Mouse (Mus musculus) testis, adult 2 months (tissue): Measurements from ENCODE around the gene Aimp1. TPM values are rescaled to one million over a fixed set of nuclear protein-coding genes. Genes with fewer than 3 reads are reported as not detected.

Experiments used
- H3K27ac ChIP-seq: fragments of 200-500 bp; 2 replicates; pipeline ENCODE4 v1.5.1; 2012; ENCODE audit warnings: low read depth, low read length; ENCODE audit not compliant: control insufficient read depth, insufficient read depth
- H3K27me3 ChIP-seq: fragments of 200-500 bp; 2 replicates; pipeline ENCODE4 v1.6.1; 2012; ENCODE audit warnings: mild to moderate bottlenecking, low read length, moderate library complexity; ENCODE audit not compliant: control insufficient read depth, insufficient read depth
- H3K36me3 ChIP-seq: fragments of 200-500 bp; 2 replicates; pipeline ENCODE4 v1.6.1; 2012; ENCODE audit warnings: mild to moderate bottlenecking, low read length; ENCODE audit not compliant: control insufficient read depth, insufficient read depth
- H3K4me1 ChIP-seq: fragments of 200-500 bp; 2 replicates; pipeline ENCODE4 v1.6.1; 2012; ENCODE audit warnings: low read length; ENCODE audit not compliant: control insufficient read depth, insufficient read depth
- H3K4me3 ChIP-seq: fragments of 200-500 bp; 2 replicates; pipeline ENCODE4 v1.5.1; 2012; ENCODE audit warnings: low read depth, mild to moderate bottlenecking, low read length, moderate library complexity, mixed read lengths; ENCODE audit not compliant: control insufficient read depth
- CTCF ChIP-seq: fragments of 200-500 bp; IDR thresholded peaks from 2 replicates; pipeline ENCODE4 v1.5.1; 2012; ENCODE audit warnings: low read depth, mild to moderate bottlenecking, inconsistent platforms, low read length, moderate library complexity; ENCODE audit not compliant: control insufficient read depth, insufficient read depth, insufficient replicate concordance
- POLR2A ChIP-seq: fragments of 200-500 bp; IDR thresholded peaks from 2 replicates; pipeline ENCODE4 v1.6.1; 2012; ENCODE audit warnings: low read depth, mild to moderate bottlenecking, inconsistent platforms, low read length, moderate library complexity; ENCODE audit not compliant: control insufficient read depth
- polyA plus RNA-seq: library from polyadenylated mRNA; depleted of rRNA; stranded (reverse); fragments of >200 nt; gene quantifications from 2 replicates; pipeline ENCODE4 v1.2.3, GENCODE M21; 2012; rRNA removed

Aimp1 gene
- polyA plus RNA-seq, 1 experiment: 39.2 TPM

DNA sequence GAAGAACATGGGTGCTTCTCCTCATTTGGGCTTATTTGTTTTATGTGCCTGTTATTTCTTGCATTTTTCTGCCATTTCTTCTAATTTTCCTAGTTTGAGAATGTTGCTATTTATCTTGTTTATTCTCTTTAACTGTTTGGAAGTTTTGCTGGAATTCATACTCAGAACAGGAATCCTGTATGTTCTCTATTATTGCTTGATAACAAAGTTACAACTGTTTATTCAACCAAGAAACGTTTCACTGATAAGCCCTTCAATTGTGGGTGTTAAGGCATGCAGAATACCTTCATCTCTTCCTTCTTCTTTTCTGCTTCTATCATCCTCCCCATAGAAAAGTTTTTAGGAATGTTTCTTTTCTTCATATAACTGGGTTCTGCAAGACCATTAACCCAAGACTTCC lies 37.4 kb downstream of the Aimp1 start:
- H3K27me3 ChIP-seq: no peaks in the 10 kb centered on the region

GRCm38 (mm10) chr3:132644071-132644470 lies 40.1 kb downstream of the Aimp1 start:
- Histone ChIP-seq H3K4me3 (no peak overlapping the region), H3K27ac (no peak overlapping the region), H3K4me1 (no peaks in the 10 kb centered on the region), H3K27me3 (no peaks in the 10 kb centered on the region), H3K36me3 (no peaks in the 10 kb centered on the region)
- no peak for TF ChIP-seq CTCF
- TF ChIP-seq POLR2A: no peak

More for the DNA sequence above, 37.4 kb downstream of the Aimp1 start:
- Histone ChIP-seq H3K27ac (no peak overlapping the region), H3K36me3 (no peaks in the 10 kb centered on the region), H3K4me1 (no peaks in the 10 kb centered on the region), H3K4me3 (no peak overlapping the region)
- no peak for TF ChIP-seq CTCF
- no peak for TF ChIP-seq POLR2A

GRCm38 (mm10) chr3:132637080-132637479 lies 47.1 kb downstream of the Aimp1 start:
- Histone ChIP-seq H3K4me3 (no peak overlapping the region), H3K36me3 (no peaks in the 10 kb centered on the region), H3K27ac (no peak overlapping the region), H3K27me3 (no peaks in the 10 kb centered on the region), H3K4me1 (no peaks in the 10 kb centered on the region)
- TF ChIP-seq POLR2A: no peak
- TF ChIP-seq CTCF: no peak

DNA sequence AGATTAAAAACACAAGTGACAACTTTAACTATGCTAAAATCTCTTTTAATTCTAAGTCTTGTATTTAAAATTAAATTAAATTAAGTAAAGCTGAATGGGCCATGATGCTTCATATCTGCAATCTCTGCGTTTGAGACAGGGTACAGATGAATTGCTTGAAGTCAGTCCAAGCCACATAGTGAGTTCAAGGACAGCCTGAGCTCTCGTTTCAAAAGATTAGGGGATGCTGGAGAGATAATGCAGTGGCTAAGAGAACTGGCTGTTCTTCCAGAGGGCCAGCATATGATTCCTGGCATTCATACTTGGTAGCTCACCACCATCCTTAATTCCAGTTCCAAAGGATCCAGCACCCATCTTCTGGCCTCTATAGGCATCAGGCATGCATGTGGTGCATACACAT lies 50.9 kb downstream of the Aimp1 start:
- no peak overlapping the region for H3K4me3 ChIP-seq
- no peaks in the 10 kb centered on the region for H3K36me3 ChIP-seq
- no peak for TF ChIP-seq CTCF
- no peak for TF ChIP-seq POLR2A
- no peaks in the 10 kb centered on the region for H3K4me1 ChIP-seq
- no peaks in the 10 kb centered on the region for H3K27me3 ChIP-seq
- no peak overlapping the region for H3K27ac ChIP-seq

DNA sequence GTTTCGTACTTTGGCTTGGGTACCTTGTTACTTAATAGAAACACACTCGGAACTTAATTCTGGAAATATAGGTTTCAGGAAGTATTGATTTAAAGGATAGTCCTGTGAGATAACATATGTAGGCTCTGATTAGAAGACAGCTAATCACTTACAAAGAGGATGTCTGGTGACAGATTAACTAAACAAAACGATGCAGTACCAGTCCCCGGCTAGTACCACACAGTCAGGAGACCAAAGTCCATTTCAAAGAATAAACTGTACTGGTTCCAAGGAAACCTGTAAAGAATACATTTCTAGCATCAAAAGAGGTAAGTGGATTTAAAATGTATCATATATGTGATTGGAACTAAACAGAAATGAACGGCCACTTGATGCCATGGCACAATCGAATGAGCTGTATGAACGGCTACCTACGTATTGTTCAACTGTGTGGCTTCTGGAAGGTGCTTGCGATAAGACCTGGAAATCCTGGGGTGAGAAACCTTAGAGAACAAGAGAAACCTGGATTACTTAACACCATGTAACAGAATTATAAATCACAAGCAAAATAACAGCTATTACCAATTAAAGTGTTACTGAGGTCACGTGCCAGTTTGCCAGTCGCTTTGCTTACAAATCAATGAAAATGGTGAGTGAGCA lies 54.5 kb downstream of the Aimp1 start, which contains the start of gene Gimd1:
Gene Gimd1, plus strand, starts transcription at position 220 of the 639 bp plus-strand sequence.
- H3K4me1 ChIP-seq: no peaks in the 10 kb centered on the region
- H3K4me3 ChIP-seq: no peak within 1 kb of the TSS
- no peaks in the 10 kb centered on the region for H3K27me3 ChIP-seq
- no peaks in the 10 kb centered on the region for H3K36me3 ChIP-seq
- TF ChIP-seq POLR2A (no peak), CTCF (no peak)
- no peak within 1 kb of the TSS for H3K27ac ChIP-seq

DNA sequence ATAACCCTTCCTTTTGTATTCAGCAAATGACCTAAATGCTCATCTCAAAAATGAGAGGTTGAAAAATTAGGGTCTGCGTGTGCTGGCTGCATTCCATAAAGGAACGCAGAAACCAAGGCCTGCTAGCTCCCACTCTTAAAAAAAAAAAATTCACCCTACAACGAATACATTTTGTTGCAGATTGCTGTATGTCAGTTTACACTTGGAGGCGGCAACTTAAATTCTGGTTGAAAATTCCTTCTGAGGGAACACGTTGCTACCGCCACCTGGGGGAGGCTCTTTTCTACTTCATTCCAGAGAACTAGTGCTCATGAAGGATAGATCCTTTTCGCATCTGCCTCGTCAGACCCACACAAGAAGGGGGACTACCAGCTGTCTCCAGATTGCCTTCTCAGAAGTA lies 55.4 kb downstream of the Aimp1 start:
- Histone ChIP-seq H3K4me1 (no peaks in the 10 kb centered on the region), H3K36me3 (no peaks in the 10 kb centered on the region), H3K27ac (no peak overlapping the region), H3K4me3 (no peak overlapping the region), H3K27me3 (no peaks in the 10 kb centered on the region)
- TF ChIP-seq POLR2A: no peak
- no peak for TF ChIP-seq CTCF

Other genes starting within 250 kb of the Aimp1 start
- gene Gimd1, start 54.5 kb downstream of the Aimp1 start, polyA plus RNA-seq: not detected in 2 replicates
- gene Tbck, start 226 bp downstream of the Aimp1 start, polyA plus RNA-seq: 2.3 and 2.8 TPM in 2 replicates